Mouse (Mus musculus): ENCODE results near the gene Fmo3.

Fmo3 gene

DNA sequence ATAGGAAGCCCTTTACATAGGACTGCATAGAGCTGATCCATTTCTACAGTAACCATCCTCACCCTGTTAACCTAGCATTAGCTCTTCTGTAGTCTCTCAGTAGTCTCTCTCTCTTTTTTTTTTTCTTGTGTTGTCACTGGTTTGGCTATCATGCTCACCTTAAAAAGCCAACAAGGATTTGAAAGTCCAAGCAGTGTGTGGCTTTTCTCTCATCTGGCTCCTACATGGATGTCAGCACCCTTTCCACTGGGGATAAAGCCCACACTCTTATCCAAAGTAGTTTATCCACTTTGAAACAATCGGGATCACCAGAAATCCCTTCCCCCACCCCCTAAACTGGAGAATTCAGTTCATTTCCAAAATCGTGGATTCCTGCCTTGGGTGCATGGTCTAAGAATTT, 53.7 kb downstream of the Fmo3 start:
- DNase-seq = no peak

DNA sequence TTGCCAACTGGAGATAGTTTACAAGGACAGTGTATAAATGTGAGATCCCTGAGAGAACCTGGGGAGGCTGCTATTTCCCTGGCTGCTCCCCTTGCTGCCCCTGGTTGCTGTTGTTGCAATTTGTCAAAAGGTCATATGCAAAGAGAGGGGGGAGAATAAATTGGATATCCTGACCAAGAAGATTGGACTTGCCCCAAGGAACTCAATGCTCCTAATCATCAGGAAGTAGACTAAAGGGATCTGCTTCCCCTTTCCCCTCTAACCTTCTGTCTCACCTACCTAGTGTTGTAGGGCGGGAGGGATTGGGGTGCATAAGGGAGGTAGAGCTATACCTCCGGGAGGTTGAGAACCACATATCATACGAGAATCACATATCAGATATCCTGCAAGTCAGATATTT, 55.2 kb downstream of the Fmo3 start:
- DNase-seq = no peak

DNA sequence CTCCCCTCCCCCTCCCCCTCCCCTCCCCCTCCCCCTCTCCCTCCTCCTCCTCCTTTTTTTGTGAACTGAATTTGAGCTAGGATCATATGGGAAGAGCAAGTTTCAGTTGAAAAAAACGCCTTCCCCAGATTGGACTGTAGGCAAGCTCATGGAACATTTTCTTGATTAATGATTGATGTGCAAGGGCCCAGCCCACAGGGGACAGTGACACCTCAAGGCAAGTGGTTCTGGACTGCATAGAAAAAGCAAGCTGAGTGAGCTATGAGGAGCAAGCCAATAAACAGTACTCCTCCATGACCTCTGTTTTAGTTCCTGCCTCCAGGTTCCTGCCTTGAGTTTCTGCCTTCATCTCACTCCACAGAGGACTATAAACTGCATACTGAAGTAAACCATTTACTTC, 59.2 kb downstream of the Fmo3 start:
- DNase-seq = no peak

DNA sequence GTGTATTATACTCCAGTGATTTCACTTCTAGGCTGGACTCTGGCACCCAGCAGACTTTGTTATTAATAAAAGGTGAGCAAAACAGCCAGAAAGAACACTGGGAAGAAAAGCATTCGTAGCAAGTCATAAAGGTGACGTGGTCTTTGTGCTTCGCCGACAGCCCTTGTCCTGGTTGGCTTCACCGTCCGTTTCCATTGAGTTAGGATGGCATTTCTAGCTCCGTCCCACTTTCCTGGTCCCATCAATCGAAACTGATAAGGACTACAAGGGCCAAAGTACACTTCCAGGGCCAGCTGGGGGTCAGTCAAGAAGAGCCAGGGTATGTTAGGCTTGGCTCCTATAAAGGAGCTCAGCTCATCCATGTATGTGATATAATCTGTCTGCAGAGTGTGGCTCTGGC, 67.7 kb downstream of the Fmo3 start:
- no peak for DNase-seq

DNA sequence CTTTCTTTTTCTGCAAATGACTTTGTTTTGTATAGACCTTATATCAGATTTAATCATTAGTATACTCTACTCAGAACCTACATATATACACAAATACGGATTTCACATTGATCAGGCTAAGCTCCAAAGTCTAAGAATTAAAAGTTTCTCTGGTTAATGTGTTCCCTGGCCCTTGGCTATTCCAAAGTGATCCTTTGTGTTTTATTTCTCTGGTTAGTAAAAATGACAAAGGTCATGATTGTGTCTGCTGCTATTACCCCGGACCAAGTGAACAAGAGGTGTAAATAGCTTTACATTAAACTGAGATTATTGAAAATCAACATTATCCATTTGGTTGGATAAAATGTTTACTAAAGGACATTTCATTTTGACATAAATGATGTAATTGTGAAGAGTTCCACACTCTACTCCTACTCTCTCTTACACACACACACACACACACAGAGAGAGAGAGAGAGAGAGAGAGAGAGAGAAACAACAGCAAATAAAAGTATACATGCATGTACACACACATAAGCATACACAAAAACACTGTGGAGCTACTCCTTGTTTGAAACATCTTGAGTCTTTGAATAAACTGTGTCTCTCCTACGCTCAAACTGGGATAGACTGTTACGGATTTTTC, 69.3 kb downstream of the Fmo3 start:
- no peak for DNase-seq

DNA sequence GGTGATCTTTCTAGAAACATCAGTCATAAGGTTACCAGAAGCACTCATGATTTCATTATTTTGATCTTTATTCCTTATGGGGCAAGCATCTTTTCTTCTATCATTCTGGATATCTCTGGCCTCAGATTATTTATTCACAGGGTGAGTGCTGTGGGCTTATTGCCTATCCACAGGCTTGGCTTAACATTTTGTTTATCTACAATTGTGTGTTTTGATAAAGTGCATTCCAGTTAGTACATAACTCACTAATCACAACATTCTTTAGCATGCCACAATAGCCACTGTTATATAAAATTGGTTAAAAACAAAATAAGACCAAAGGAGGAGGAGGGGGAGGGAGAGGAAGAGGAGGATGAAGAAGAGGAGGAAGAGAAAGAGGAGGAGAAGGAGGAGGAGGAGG, 72.2 kb downstream of the Fmo3 start:
- no peak for DNase-seq

Measured in cerebellum, postnatal 36 days (tissue).